Mouse (Mus musculus): Measurements from ENCODE around the gene Rhox12.

Rhox12 gene

GRCm38 (mm10) chrX:38110807-38111206 lies at the start of gene Rhox12:
Gene Rhox12 (minus strand): TSS chrX:38110907.
- no peak for DNase-seq (ENCODE audit: low read depth, low spot score)

GRCm38 (mm10) chrX:38159097-38159496 lies 48.4 kb upstream of the Rhox12 start:
- no peak for DNase-seq (ENCODE audit: low read depth, low spot score)

DNA sequence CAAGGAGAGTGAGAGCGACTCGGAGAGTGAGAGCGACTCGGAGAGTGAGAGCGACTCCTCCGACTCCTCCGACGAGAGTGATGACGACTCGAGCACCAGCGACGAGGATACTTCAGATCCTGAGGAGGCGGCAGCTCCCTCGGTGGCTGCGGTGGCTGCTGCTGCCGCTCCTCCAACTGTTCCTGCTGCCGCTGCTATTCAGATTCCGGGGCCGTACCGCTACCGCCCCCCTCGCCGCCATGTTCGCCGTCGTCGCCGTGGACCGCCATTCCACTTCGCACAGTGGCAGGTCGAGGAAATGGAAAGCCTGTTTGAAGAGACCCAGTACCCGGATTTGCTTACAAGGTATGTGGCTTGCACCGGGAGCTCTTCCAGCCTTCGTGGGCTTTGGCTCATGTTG lies 10.8 kb upstream of the Rhox12 start:
- peak; percentile 27 for DNase-seq (ENCODE audit: low read depth, low spot score)

GRCm38 (mm10) chrX:38120982-38121381 lies 10.3 kb upstream of the Rhox12 start, which contains the start of gene Rhox13:
Gene Rhox13 (plus strand): TSS chrX:38121219.
- peak; percentile 39 for DNase-seq (ENCODE audit: low read depth, low spot score)

DNA sequence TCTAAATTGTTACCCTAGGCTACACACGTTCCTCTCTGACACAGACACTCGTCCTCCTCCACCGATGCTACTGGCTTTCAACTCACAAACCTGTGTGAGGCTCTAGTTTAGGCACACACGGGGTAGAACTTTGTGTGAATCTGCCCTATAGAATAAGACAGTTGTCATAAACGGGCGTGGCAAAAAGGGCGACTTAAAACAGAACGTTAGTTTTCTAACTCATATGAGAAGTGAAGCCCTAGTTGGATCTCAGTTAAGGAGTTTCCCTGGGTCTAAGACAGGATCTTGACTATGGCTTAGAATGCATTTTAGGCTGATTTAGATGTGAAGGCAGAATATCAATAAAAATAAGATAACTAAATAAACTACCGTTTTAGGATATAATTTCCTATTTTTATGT lies 25.7 kb downstream of the Rhox12 start, which contains the start of gene Rhox11:
Gene Rhox11 (minus strand): TSS at position 101 of the 400 bp plus-strand sequence.
- DNase-seq (ENCODE audit: low read depth, low spot score), result no peak

DNA sequence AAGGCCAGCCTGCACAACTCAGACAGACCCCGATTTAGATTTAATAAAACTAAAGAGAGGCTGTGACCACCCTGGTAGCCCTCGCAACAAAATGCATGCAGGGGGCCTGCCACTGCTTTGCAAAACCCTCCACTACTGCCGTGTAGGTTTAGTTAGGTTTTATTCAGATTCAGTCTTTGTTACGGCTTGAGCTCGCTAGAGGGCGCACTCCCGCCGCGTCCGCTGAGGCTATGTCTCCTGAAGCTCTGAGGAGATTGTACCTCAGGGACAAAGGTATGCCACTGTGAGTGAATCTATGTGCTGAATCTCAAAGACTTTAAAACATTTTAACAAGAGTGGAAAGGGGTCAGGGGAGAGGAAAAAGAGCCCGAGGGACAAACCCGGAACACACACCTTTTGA lies 26.5 kb downstream of the Rhox12 start:
- peak; percentile 65 for DNase-seq (ENCODE audit: low read depth, low spot score)

- peak; percentile 20 for DNase-seq (ENCODE audit: low read depth, low spot score)
These were observed 44.5 kb downstream of the Rhox12 start, which contains the start of gene Rhox10 for GRCm38 (mm10) chrX:38066175-38066574. Gene Rhox10 (plus strand): TSS chrX:38066475.

DNA sequence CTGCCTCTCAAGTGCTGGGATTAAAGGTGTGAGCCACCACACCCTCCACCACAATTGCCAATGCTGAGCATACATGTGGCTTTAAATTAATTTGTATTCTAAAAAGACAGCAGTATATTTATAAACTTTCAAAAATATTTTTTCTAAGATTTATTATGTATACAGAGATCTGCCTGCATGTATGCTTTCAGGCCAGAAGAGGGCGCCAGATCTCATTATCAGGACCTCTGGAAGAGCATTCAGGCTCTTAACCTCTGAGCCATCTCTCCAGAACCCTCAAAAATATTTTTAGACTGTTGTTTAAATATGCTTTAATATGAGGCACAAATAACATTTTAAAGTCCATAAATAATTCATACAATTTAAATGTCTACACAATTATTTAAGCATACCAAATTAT lies 49.2 kb downstream of the Rhox12 start:
- peak; percentile 26 for DNase-seq (ENCODE audit: low read depth, low spot score)

All from R1 (cell line).